Mouse (Mus musculus): ENCODE measurements around the gene Arhgap15.

- TF ChIP-seq CTCF (IDR thresholded peaks at IDR 0.05; ENCODE audit: low read depth): peak; percentile 74
- no peak for TF ChIP-seq EP300 (IDR thresholded peaks at IDR 0.05; ENCODE audit: low read depth)
These were observed 153.9 kb downstream of the Arhgap15 start for GRCm38 (mm10) chr2:43902403-43902973.
